In genomic region chr10:79533126-79533911, GRCm38 (mm10) we compare ENCODE assay signal across 8 mouse cellular contexts. TPM values are rescaled to one million over a fixed set of nuclear protein-coding genes. Genes with fewer than 3 reads are reported as not detected.
DNase-seq lines count a peak whose midpoint lies in the region; ATAC-seq and TF ChIP-seq lines count a peak whose summit lies in the region.

Gene Plpp2, minus strand, starts transcription at chr10:79533796.

- H3K4me2 ChIP-seq in embryonic facial prominence, embryonic 14.5 days (ENCODE audit: low read depth, low read length) = peak within 1 kb of the TSS; percentile 96
- peak within 1 kb of the TSS; percentile 99 for H3K4me2 ChIP-seq in heart, embryonic 11.5 days
- peak within 1 kb of the TSS; percentile 93 for H3K4me2 ChIP-seq in kidney, embryonic 14.5 days (replicated peaks; ENCODE audit: low read depth, low read length)
- peak within 1 kb of the TSS; percentile 93 for H3K4me2 ChIP-seq in liver, embryonic 12.5 days

- no peak within 1 kb of the TSS; the same call in 1 of the 2 replicates for H3K27ac ChIP-seq in bone marrow, adult 2 months (ENCODE audit: control insufficient read depth, insufficient read depth, low read depth, low read length, poor library complexity)
- no peak within 1 kb of the TSS for H3K27ac ChIP-seq in embryonic facial prominence, embryonic 14.5 days (replicated peaks; ENCODE audit: low read depth, low read length)
- no peak within 1 kb of the TSS for H3K27ac ChIP-seq in heart, embryonic 11.5 days (ENCODE audit: low read depth, low read length)
- H3K27ac ChIP-seq in kidney, embryonic 14.5 days (ENCODE audit: low read depth, low read length) = peak within 1 kb of the TSS; percentile 57; the same call in 1 of the 2 replicates
- H3K27ac ChIP-seq in liver, embryonic 12.5 days = peak within 1 kb of the TSS; percentile 64

- H3K4me1 ChIP-seq in bone marrow, adult 2 months (ENCODE audit: control insufficient read depth, insufficient read depth, low read length) = no peaks in the 10 kb centered on the region; the same call in none of the 2 replicates
- H3K4me1 ChIP-seq in embryonic facial prominence, embryonic 14.5 days (ENCODE audit: control insufficient read depth, insufficient read depth, low read length) = peaks cover 6% of the 10 kb centered on the region; the same call in 1 of the 2 replicates
- 0 out of 2 replicates have a peak, but pooled peaks cover 10% of the 10 kb centered on the region for H3K4me1 ChIP-seq in heart, embryonic 11.5 days (ENCODE audit: control insufficient read depth, insufficient read depth, low read length)
- H3K4me1 ChIP-seq in kidney, embryonic 14.5 days (ENCODE audit: control insufficient read depth, insufficient read depth, low read length) = peaks cover 8% of the 10 kb centered on the region
- H3K4me1 ChIP-seq in liver, embryonic 12.5 days = peaks cover 24% of the 10 kb centered on the region

- TF ChIP-seq CTCF in bone marrow, adult 2 months (IDR thresholded peaks at IDR 0.05; ENCODE audit: control insufficient read depth, insufficient read depth, low read length) = peak; percentile 51

- 0 out of 2 replicates have a peak, but pooled peaks have one; percentile 25 for TF ChIP-seq POLR2A in bone marrow, adult 2 months (IDR thresholded peaks at IDR 0.05; ENCODE audit: borderline replicate concordance, control insufficient read depth, low read depth, low read length)

- peak within 1 kb of the TSS; percentile 71 for H3K9ac ChIP-seq in embryonic facial prominence, embryonic 14.5 days (ENCODE audit: low read depth, low read length)
- H3K9ac ChIP-seq in heart, embryonic 11.5 days (ENCODE audit: low read depth, low read length) = peak within 1 kb of the TSS; percentile 80
- H3K9ac ChIP-seq in kidney, embryonic 14.5 days (ENCODE audit: low read depth, low read length) = peak within 1 kb of the TSS; percentile 63
- peak within 1 kb of the TSS; percentile 71 for H3K9ac ChIP-seq in liver, embryonic 12.5 days

- H3K4me3 ChIP-seq in bone marrow, adult 2 months (replicated peaks; ENCODE audit: control insufficient read depth, low read depth, low read length) = peak within 1 kb of the TSS; percentile 68
- peak within 1 kb of the TSS; percentile 61 for H3K4me3 ChIP-seq in embryonic facial prominence, embryonic 14.5 days (ENCODE audit: low read depth, low read length)
- peak within 1 kb of the TSS; percentile 65 for H3K4me3 ChIP-seq in heart, embryonic 11.5 days (ENCODE audit: low read depth, low read length)
- H3K4me3 ChIP-seq in kidney, embryonic 14.5 days (ENCODE audit: low read length) = peak within 1 kb of the TSS; percentile 68
- peak within 1 kb of the TSS; percentile 64 for H3K4me3 ChIP-seq in liver, embryonic 12.5 days

- no peaks in the 10 kb centered on the region for H3K9me3 ChIP-seq in embryonic facial prominence, embryonic 14.5 days (ENCODE audit: control insufficient read depth, low read length)
- no peaks in the 10 kb centered on the region for H3K9me3 ChIP-seq in heart, embryonic 11.5 days (replicated peaks; ENCODE audit: control insufficient read depth, low read length)
- no peaks in the 10 kb centered on the region for H3K9me3 ChIP-seq in kidney, embryonic 14.5 days (ENCODE audit: control insufficient read depth, low read length)
- no peaks in the 10 kb centered on the region for H3K9me3 ChIP-seq in liver, embryonic 12.5 days (replicated peaks)

- WGBS in bone marrow, adult 2 months = under 1% methylated on average over 52 of the region's 52 CpGs
- under 1% methylated on average over 45 of the region's 52 CpGs for WGBS in embryonic facial prominence, embryonic 14.5 days
- under 1% methylated on average over 51 of the region's 52 CpGs for WGBS in heart, embryonic 11.5 days (ENCODE audit: insufficient replicate concordance)
- 1% methylated on average over 51 of the region's 52 CpGs for WGBS in kidney, embryonic 14.5 days
- under 1% methylated on average over 46 of the region's 52 CpGs for WGBS in liver, embryonic 12.5 days (ENCODE audit: insufficient replicate concordance)

- ATAC-seq in embryonic facial prominence, embryonic 14.5 days (ENCODE audit: low read depth) = peak; percentile 74
- peak; percentile 72 for ATAC-seq in heart, embryonic 11.5 days (replicated peaks; ENCODE audit: insufficient number of reproducible peaks, low FRiP score, low TSS enrichment)
- peak; percentile 82 for ATAC-seq in kidney, embryonic 14.5 days (ENCODE audit: low FRiP score, low TSS enrichment)
- peak; percentile 81 for ATAC-seq in liver, embryonic 12.5 days
- peak; percentile 45; the same call in 1 of the 2 replicates for ATAC-seq in monocyte, adult 5-6 weeks (replicated peaks; ENCODE audit: insufficient number of reproducible peaks, low FRiP score, low TSS enrichment, poor library complexity, severe bottlenecking)

- DNase-seq in B cell, adult 2 months = peak; percentile 76 to 77
- DNase-seq in embryonic facial prominence, embryonic 14.5 days (ENCODE audit: low spot score) = peak; percentile 75
- DNase-seq in splenic B cell, adult 2 months (ENCODE audit: low read depth, low spot score) = peak; percentile 68

- H3K27me3 ChIP-seq in embryonic facial prominence, embryonic 14.5 days (replicated peaks; ENCODE audit: control insufficient read depth, insufficient read depth, low read length) = no peaks in the 10 kb centered on the region
- peaks cover 10% of the 10 kb centered on the region for H3K27me3 ChIP-seq in heart, embryonic 11.5 days (ENCODE audit: control insufficient read depth, insufficient read depth, low read length)
- no peaks in the 10 kb centered on the region for H3K27me3 ChIP-seq in kidney, embryonic 14.5 days (ENCODE audit: control insufficient read depth, insufficient read depth, low read length)
- H3K27me3 ChIP-seq in liver, embryonic 12.5 days (replicated peaks) = peaks cover 21% of the 10 kb centered on the region
- no peaks in the 10 kb centered on the region for H3K27me3 ChIP-seq in splenic B cell, adult 2 months (ENCODE audit: control insufficient read depth, insufficient read depth, low read length, poor library complexity, severe bottlenecking)

- H3K36me3 ChIP-seq in embryonic facial prominence, embryonic 14.5 days (ENCODE audit: control insufficient read depth, insufficient read depth, low read length) = peaks cover 3% of the 10 kb centered on the region; the same call in 1 of the 2 replicates
- H3K36me3 ChIP-seq in heart, embryonic 11.5 days (ENCODE audit: control insufficient read depth, insufficient read depth, low read length) = 0 out of 2 replicates have a peak, but pooled peaks cover 3% of the 10 kb centered on the region
- no peaks in the 10 kb centered on the region for H3K36me3 ChIP-seq in kidney, embryonic 14.5 days (ENCODE audit: control insufficient read depth, insufficient read depth, low read length)
- H3K36me3 ChIP-seq in liver, embryonic 12.5 days = peaks cover 17% of the 10 kb centered on the region
- H3K36me3 ChIP-seq in splenic B cell, adult 2 months (ENCODE audit: control insufficient read depth, insufficient read depth, low read length, poor library complexity, severe bottlenecking) = no peaks in the 10 kb centered on the region

RNA-seq across cellular contexts. Expression of gene Plpp2, which starts in this region (rescaled TPM):
- 1.7 and 2.6 TPM in 2 replicates for polyA plus RNA-seq in bone marrow, adult 2 months (2011; ENCODE audit: insufficient read depth, insufficient read length, low replicate concordance, missing spikeins)
- polyA plus RNA-seq in embryonic facial prominence, embryonic 14.5 days (2014; fragmentation: Nextera tagmentation; extraction: Ambion mirVana) = 18.1 and 19.9 TPM in 2 replicates
- 14.2 and 15.6 TPM in 2 replicates for polyA plus RNA-seq in heart, embryonic 11.5 days (2014; fragmentation: Nextera tagmentation; extraction: Ambion mirVana)
- 34.9 and 43.3 TPM in 2 replicates for polyA plus RNA-seq in kidney, embryonic 14.5 days (2014; fragmentation: Nextera tagmentation; extraction: Ambion mirVana)
- polyA plus RNA-seq in liver, embryonic 12.5 days (2016; fragmentation: Nextera tagmentation; extraction: Ambion mirVana) = 18.0 and 19.9 TPM in 2 replicates
- 3.1 to 4.3 TPM (median 3.3 TPM) in 3 replicates for total RNA-seq in monocyte, adult 5-6 weeks (2017)

Comparison
In these comparisons a context has a peak if more than half of its experiments do, and no peak if none do; other contexts are left out.
1. H3K27ac ChIP-seq: peak in kidney, embryonic 14.5 days (single experiment) and liver, embryonic 12.5 days (single experiment); none in bone marrow, adult 2 months (single experiment), embryonic facial prominence, embryonic 14.5 days (single experiment) and heart, embryonic 11.5 days (single experiment).
2. Peak in every context shown above with its lines, with median percentiles within 50 percentile points of each other: DNase-seq, H3K4me3 ChIP-seq, ATAC-seq, H3K4me2 ChIP-seq and H3K9ac ChIP-seq.